Mouse (Mus musculus) limb, embryonic 14.5 days (tissue): ENCODE data around the gene Ftcd. TPM values are rescaled to one million over a fixed set of nuclear protein-coding genes. Genes with fewer than 3 reads are reported as not detected.

ENCODE experiments used
- ATAC-seq: fragments of 200-750 bp; cut with Nextera tagmentation; 2 replicates; pipeline ENCODE4 v1.8.0; 2017; ENCODE audit warnings: low read depth, moderate number of reproducible peaks, moderate TSS enrichment; ENCODE audit not compliant: low FRiP score
- DNase-seq: peaks from one replicate; pipeline ENCODE4 v3.0.0-alpha.2; 2015; ENCODE audit warnings: low spot score
- H3K27ac ChIP-seq: fragments of 300-500 bp; sonication (generic); replicated peaks from 2 replicates; pipeline ENCODE4 v1.5.1; 2014; ENCODE audit warnings: low read depth, mild to moderate bottlenecking, low read length, moderate library complexity, mixed read lengths
- H3K27me3 ChIP-seq: fragments of 300-500 bp; sonication (generic); 2 replicates; pipeline ENCODE4 v1.6.1; 2014; ENCODE audit warnings: low read length, mixed read lengths; ENCODE audit not compliant: control insufficient read depth, insufficient read depth
- H3K36me3 ChIP-seq: fragments of 300-500 bp; sonication (generic); 2 replicates; pipeline ENCODE4 v1.6.1; 2014; ENCODE audit warnings: mild to moderate bottlenecking, low read length, moderate library complexity, mixed read lengths; ENCODE audit not compliant: control insufficient read depth, insufficient read depth
- H3K4me1 ChIP-seq: fragments of 300-500 bp; sonication (generic); 2 replicates; pipeline ENCODE4 v1.6.1; 2014; ENCODE audit warnings: antibody characterized with exemption, low read length, mixed read lengths; ENCODE audit not compliant: control insufficient read depth, insufficient read depth
- H3K4me2 ChIP-seq: fragments of 300-500 bp; sonication (generic); replicated peaks from 2 replicates; pipeline ENCODE4 v1.6.1; 2014; ENCODE audit warnings: low read depth, mild to moderate bottlenecking, low read length, moderate library complexity; ENCODE audit not compliant: severe bottlenecking
- H3K4me3 ChIP-seq: fragments of 300-500 bp; sonication (generic); replicated peaks from 2 replicates; pipeline ENCODE4 v1.5.1; 2014; ENCODE audit warnings: low read length
- H3K9ac ChIP-seq: fragments of 300-500 bp; sonication (generic); 2 replicates; pipeline ENCODE4 v1.6.1; 2014; ENCODE audit warnings: mild to moderate bottlenecking, low read depth, low read length, moderate library complexity; ENCODE audit not compliant: severe bottlenecking
- H3K9me3 ChIP-seq: fragments of 300-500 bp; sonication (generic); 2 replicates; pipeline ENCODE4 v1.6.1; 2016; ENCODE audit warnings: low read length; ENCODE audit not compliant: control insufficient read depth
- POLR2A ChIP-seq: fragments of 200-500 bp; IDR thresholded peaks from 2 replicates; pipeline ENCODE4 v1.8.0; 2012; ENCODE audit warnings: inconsistent platforms, mild to moderate bottlenecking, moderate library complexity, borderline replicate concordance; ENCODE audit not compliant: insufficient read depth, insufficient read length; ENCODE audit errors: extremely low read depth
- WGBS: fragments of 180-500 bp; shearing (Covaris S2); extraction: QIAGEN DNeasy Blood & Tissue Kit; methylation state at CpG from one replicate; pipeline ENCODE4 v1.1.7; 2014; 5-methylcytosine and 5-hydroxymethylcytosine counted together
- polyA plus RNA-seq, 2 experiments: library from polyadenylated mRNA; depleted of rRNA in 1 of 2; stranded (reverse) in 1 of 2; unstranded in 1 of 2; fragments of >200 nt; fragmentation: Nextera tagmentation in 1 of 2; extraction: Ambion mirVana in 1 of 2; gene quantifications; 2 replicates each; pipeline versions ENCODE4 v1.2.1 to v1.2.3; 2012 to 2014

Ftcd gene
- polyA plus RNA-seq, 2 experiments, result 0.06 to 0.08 TPM

- Histone ChIP-seq H3K27ac (no peak overlapping the region), H3K9ac (no peak overlapping the region), H3K4me2 (no peak overlapping the region), H3K4me3 (no peak overlapping the region), H3K4me1 (no peaks in the 10 kb centered on the region), H3K36me3 (no peaks in the 10 kb centered on the region), H3K9me3 (no peaks in the 10 kb centered on the region), H3K27me3 (no peaks in the 10 kb centered on the region)
- DNase-seq (no peak), ATAC-seq (no peak)
- TF ChIP-seq POLR2A, result no peak
- WGBS, result 48% methylated on average over 2 of the region's 2 CpGs
These were observed 4.4 kb upstream of the Ftcd start for GRCm38 (mm10) chr10:76571070-76571469.

- Histone ChIP-seq H3K4me3 (no peak overlapping the region), H3K27ac (no peak overlapping the region), H3K4me1 (no peaks in the 10 kb centered on the region), H3K4me2 (no peak overlapping the region), H3K36me3 (no peaks in the 10 kb centered on the region), H3K9me3 (no peaks in the 10 kb centered on the region), H3K27me3 (no peaks in the 10 kb centered on the region), H3K9ac (no peak overlapping the region)
- no peak for TF ChIP-seq POLR2A
- 85% methylated on average over 3 of the region's 3 CpGs for WGBS
- ATAC-seq (no peak), DNase-seq (no peak)
These were observed 3.3 kb upstream of the Ftcd start for GRCm38 (mm10) chr10:76572151-76572550.

- Histone ChIP-seq H3K4me1 (no peaks in the 10 kb centered on the region), H3K27me3 (no peaks in the 10 kb centered on the region), H3K36me3 (no peaks in the 10 kb centered on the region), H3K9ac (no peak overlapping the region), H3K27ac (no peak overlapping the region), H3K4me3 (no peak overlapping the region), H3K9me3 (no peaks in the 10 kb centered on the region), H3K4me2 (no peak overlapping the region)
- TF ChIP-seq POLR2A, result no peak
- DNase-seq (no peak), ATAC-seq (no peak)
- WGBS, result 76% methylated on average over 6 of the region's 7 CpGs
These were observed 1.5 kb downstream of the Ftcd start for GRCm38 (mm10) chr10:76576920-76577319.

- Histone ChIP-seq H3K9me3 (no peaks in the 10 kb centered on the region), H3K27ac (no peak overlapping the region), H3K36me3 (no peaks in the 10 kb centered on the region), H3K4me3 (peak overlapping the region; percentile 15; the same call in 1 of the 2 replicates), H3K4me1 (no peaks in the 10 kb centered on the region), H3K4me2 (peak overlapping the region; percentile 28; the same call in 1 of the 2 replicates), H3K27me3 (no peaks in the 10 kb centered on the region; the same call in 1 of the 2 replicates), H3K9ac (peak overlapping the region; percentile 28; the same call in 1 of the 2 replicates)
- DNase-seq (no peak), ATAC-seq (no peak)
- WGBS, result 12% methylated on average over 10 of the region's 10 CpGs
- TF ChIP-seq POLR2A, result no peak
These were observed 8.7 kb downstream of the Ftcd start for GRCm38 (mm10) chr10:76584138-76584537.

GRCm38 (mm10) chr10:76586190-76586589 is 10.7 kb downstream of the Ftcd start:
- no peak for TF ChIP-seq POLR2A
- Histone ChIP-seq H3K27ac (no peak overlapping the region), H3K4me1 (no peaks in the 10 kb centered on the region), H3K4me2 (no peak overlapping the region), H3K9me3 (no peaks in the 10 kb centered on the region), H3K27me3 (no peaks in the 10 kb centered on the region; the same call in 1 of the 2 replicates), H3K36me3 (no peaks in the 10 kb centered on the region), H3K4me3 (no peak overlapping the region), H3K9ac (no peak overlapping the region)
- ATAC-seq, result no peak
- DNase-seq, result no peak
- 24% methylated on average over 1 of the region's 1 CpGs for WGBS

- ATAC-seq (no peak), DNase-seq (no peak)
- H3K27me3 ChIP-seq, result no peaks in the 10 kb centered on the region
- H3K4me2 ChIP-seq, result no peak overlapping the region
- no peak overlapping the region for H3K4me3 ChIP-seq
- no peak overlapping the region for H3K9ac ChIP-seq
- WGBS, result 43% methylated on average over 11 of the region's 11 CpGs
- no peaks in the 10 kb centered on the region for H3K9me3 ChIP-seq
- TF ChIP-seq POLR2A, result no peak
- H3K36me3 ChIP-seq, result no peaks in the 10 kb centered on the region
- H3K4me1 ChIP-seq, result no peaks in the 10 kb centered on the region
- no peak overlapping the region for H3K27ac ChIP-seq
These were observed 14.7 kb downstream of the Ftcd start for GRCm38 (mm10) chr10:76590197-76590596.
